Mouse (Mus musculus) ovary, postnatal 14 days (tissue): ENCODE measurements around the gene Wwox.
A peak's percentile ranks its signal among the peaks of the same experiment; 100 is the strongest.

Experiments
- DNase-seq: peaks from one replicate; pipeline ENCODE4 v3.0.0; 2022; ENCODE audit warnings: low spot score

The Wwox gene

GRCm38 (mm10) chr8:114670801-114671200 lies 231.3 kb downstream of the Wwox start:
- DNase-seq, result no peak

GRCm38 (mm10) chr8:114671237-114671674 lies 231.8 kb downstream of the Wwox start:
- DNase-seq, result peak; percentile 58

DNA sequence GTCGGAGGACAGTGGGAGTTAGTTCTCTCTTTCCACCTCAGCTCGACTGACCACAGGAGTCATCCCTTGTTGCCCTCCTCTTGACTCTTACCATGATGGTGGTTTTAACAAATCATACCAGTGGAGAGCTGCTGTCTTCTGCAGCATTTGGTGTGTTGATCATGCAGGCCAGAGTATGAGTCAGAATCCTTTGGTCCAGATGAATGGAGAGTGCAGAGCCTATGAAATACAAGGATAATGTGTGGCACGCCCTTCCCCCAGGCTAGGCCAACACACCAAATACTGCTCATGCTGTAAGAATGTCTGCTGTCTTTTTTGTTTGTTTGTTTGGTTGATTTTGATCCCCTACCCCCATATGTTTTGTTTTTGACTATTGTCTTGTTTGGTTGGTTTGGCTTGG lies 234.0 kb downstream of the Wwox start:
- DNase-seq, result no peak

- no peak for DNase-seq
These were observed 235.7 kb downstream of the Wwox start for GRCm38 (mm10) chr8:114675151-114675550.

DNA sequence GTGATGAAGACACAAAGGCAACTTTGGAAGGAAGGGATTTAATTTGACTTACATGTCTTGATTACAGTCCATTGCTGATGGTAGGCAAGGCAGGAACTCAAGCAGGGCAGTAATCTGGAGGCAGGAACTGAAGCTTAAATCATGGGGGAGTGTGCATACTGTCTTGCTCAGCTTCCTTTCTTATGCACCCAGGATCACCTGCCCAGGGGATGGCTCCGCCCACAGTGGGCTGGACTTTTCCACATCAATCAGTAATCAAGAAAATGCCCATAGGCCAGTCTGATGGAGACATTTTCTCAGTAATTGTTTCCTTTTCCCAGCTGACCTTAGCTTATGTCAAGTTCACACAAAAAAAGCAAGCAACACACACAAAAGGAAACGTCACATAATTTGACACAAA lies 237.5 kb downstream of the Wwox start:
- DNase-seq, result no peak

DNA sequence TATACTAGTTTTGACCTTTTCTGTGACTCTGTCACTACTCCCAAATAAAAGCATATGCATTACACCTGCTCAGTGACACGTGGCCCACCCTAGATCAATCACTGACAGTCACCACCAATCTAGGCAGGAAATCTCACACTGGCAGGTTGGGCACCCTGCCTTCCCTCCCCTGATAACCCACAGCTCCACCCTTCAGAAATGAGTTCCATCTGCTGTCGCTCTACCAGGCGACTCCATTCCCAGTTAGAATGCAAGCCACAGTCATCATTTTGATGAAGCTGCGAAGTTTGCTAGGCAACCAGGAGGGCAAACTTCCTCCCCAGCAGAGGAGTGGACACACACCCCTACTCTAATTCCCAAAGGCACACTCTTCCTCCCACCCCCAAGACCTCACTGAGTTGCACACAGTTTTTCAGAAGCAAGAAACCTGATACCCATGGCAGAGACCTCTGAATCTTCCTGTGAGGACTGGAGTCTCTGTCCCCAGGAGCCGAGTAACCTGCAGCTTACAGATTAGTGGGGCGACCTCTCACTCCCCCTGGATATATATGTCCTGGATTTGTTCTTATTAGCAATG lies 238.2 kb downstream of the Wwox start:
- no peak for DNase-seq

DNA sequence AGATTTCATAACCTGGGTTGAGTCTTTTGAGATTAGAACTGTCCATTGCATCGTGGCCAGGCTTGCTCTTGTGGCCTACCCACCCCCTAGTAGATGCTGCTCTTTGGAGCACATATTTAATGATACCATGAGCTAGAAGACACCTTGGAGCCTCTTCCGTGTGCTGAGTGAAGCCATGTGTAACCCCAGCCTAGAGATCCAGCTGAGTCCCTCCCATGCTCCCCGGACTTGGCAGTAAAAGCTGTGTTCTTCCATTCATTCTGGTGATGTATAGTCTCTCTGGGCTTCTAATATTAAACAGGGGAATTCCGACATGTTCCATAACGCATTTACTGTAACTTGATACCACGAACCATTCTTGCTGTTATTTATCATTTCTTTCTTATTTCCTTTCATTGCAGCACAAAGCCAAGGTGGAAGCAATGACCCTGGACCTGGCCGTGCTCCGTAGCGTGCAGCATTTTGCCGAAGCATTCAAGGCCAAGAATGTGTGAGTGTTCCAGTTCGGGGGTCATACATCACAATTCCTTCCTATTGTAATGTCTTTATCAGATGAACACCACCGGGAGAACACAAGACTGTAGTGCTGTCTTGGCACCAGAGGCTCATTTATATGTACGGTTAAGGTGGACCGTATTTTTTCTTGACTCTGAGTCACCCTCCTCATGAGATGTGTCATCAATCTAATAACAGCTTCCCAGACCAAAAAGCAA lies 240.1 kb downstream of the Wwox start:
- DNase-seq, result no peak

GRCm38 (mm10) chr8:114681136-114681535 lies 241.7 kb downstream of the Wwox start:
- no peak for DNase-seq

- DNase-seq, result no peak
These were observed 242.7 kb downstream of the Wwox start for GRCm38 (mm10) chr8:114682166-114682565.

DNA sequence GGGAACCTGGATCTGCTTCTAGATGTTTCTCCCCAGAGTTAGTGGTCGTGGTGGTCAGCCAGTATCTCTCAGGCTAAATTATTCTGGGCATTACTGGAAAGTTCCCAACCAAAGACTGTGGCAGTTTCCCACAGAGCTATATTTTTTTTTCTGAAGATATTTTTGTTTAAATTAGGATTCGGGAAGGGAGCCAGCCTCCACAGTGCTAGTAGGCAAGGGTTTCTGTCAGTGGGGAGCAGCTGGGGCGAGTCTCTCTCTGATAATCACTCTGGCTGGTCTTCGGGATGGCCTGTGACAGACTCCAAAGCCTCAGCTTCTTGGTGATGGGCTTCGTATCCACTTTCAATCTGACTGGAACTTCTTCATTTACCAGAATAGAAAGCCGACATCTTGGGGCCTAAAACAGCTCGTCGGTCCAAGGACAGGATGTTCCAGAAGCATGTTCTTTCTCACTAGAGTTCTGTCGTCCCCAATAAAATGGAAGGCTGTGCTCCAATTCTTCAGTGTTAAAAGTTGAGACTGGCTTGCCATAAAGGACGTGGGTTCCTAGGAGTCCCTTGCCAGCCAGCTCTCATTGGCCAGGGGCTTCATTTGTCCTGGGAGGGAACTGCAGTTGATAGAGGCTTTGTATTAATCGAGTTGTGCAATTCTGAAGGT lies 244.7 kb downstream of the Wwox start:
- DNase-seq, result no peak

DNA sequence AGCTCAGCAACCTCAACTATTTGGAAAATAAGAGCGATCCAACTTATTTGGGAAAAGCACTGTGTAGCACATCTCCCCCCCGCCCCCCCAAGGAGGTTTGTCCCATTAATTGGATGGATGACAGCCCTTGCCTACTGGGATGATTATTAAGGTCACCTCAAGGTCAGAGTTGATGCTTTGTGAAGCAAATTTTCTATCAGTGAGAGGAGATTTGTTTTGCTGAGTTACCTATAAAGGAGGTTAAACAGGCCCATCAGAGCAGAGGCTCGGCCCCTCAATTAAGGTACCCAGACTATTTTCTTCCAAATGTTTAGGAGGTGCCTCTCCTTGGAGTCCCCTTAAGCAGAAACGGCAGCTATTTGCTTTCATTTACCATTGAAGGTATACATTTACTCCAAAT lies 247.0 kb downstream of the Wwox start:
- DNase-seq, result no peak

GRCm38 (mm10) chr8:114688732-114689131 lies 249.3 kb downstream of the Wwox start:
- DNase-seq, result no peak

GRCm38 (mm10) chr8:114694566-114695198 lies 255.2 kb downstream of the Wwox start:
- no peak for DNase-seq

GRCm38 (mm10) chr8:114703517-114703916 lies 264.1 kb downstream of the Wwox start:
- no peak for DNase-seq

DNA sequence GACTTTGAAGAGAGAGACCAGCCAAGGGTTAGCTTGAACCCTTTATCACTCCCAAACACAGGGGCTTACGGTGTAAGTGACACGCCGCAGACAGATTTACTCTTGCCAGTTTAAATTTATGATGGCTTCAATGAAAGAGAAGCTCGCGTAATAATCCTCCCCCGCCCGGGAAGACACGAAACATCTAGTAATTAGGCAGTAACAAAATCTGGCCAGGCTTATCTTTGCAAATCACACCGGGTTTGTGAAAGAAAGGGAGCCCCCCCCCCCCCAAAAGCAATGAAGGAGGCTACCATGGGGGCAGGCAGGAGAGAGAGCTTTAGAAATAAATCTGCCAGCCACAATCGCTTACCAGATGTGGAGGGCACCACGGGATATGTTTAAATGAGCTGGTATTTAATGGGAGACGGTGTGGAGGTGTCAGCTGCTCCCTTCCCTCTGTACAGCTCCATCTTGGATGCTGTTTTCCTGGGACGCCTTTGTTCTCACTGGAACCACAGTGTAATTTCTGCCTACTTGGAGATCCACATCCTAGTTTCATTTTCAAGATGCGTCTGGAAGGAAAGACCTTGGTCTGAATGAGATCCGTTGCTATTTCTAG lies 268.2 kb downstream of the Wwox start:
- no peak for DNase-seq

- DNase-seq, result no peak
These were observed 276.0 kb downstream of the Wwox start for GRCm38 (mm10) chr8:114715318-114716070.

GRCm38 (mm10) chr8:114716546-114717255 lies 277.2 kb downstream of the Wwox start:
- no peak for DNase-seq

DNA sequence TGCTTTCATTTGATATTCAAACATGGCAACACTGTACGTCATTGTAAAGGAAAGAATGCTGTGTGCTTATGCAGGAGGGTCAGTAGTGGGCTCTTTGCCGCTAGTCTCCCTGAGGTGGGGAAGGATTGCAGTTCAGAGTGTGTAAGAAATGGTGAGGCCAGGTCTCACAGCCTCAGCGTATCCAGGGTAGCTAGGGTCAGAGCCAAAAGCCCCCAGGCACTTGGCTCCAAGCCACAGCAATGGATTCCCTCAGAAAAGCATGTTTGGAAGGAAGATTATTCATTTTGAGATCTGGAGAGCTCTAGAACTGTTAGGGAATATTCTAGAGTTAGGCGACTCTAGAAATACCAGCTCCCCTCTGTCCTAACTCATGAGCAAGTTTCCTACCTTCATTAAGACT lies 279.4 kb downstream of the Wwox start:
- no peak for DNase-seq

DNA sequence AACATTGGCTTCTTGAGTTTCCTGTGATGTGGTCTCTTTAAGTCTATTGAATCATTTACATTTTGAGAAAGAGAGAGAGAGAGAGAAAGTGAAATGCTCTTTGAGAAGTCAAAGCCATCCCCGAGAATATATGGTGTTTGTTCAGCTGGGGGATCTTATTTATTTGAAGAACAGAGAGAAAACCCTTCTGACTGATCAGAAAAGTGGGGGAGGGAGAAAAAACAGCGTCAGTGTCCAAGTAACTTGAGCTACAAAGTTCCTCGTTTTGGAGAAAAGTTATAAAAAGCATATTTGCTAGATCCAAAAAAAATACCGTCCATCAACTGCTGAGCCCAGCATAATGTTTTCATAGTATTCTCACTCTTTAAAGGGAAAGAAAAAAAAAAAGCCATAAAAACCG lies 283.2 kb downstream of the Wwox start:
- no peak for DNase-seq

GRCm38 (mm10) chr8:114731260-114732140 lies 292.0 kb downstream of the Wwox start:
- DNase-seq, result no peak
